ENCODE assay signal across 24 mouse cellular contexts in the genomic region with DNA sequence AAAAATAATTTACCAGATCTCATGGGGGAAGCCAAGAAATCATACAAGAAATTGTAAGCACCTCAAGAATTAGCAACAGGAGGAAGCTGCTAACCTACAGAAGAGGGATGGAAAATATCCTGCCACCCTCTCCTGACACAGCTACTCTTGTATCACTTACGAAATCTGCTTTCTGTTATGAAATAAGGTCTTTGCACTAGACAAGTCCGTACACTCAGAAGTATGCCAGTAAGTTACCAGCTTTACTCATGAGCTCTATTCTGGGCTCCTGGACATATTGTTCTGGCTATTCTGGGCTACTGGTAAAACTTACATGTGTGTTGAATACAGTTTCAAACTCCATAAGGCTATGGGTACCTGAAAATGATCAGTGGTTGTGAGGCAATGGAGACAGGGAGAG.
"Had no signal": no experiment of that assay in that cellular context is flagged by ENCODE, and none has a peak within 500 bp of the region (broad histone marks: within the 10 kb centered on the region; RNA-seq: fewer than 3 reads in every experiment).

No protein-coding gene starts in this region.

- H3K9me3 ChIP-seq: heart, embryonic 10.5 days; heart, embryonic 12.5 days; hindbrain, embryonic 13.5 days; hindbrain, embryonic 15.5 days; limb, embryonic 10.5 days had no signal

- H3K4me2 ChIP-seq: heart, embryonic 12.5 days; hindbrain, embryonic 13.5 days; hindbrain, embryonic 15.5 days; kidney, embryonic 15.5 days; limb, embryonic 12.5 days; liver, embryonic 11.5 days had no signal

- H3K9ac ChIP-seq: heart, embryonic 12.5 days; hindbrain, embryonic 13.5 days; hindbrain, embryonic 15.5 days; kidney, embryonic 15.5 days; limb, embryonic 12.5 days had no signal

- H3K4me3 ChIP-seq: gastrocnemius, adult 2 months; heart, embryonic 10.5 days; heart, embryonic 12.5 days; hindbrain, embryonic 13.5 days; hindbrain, embryonic 15.5 days; kidney, embryonic 15.5 days; limb, embryonic 10.5 days; limb, embryonic 12.5 days had no signal

- ATAC-seq: hindbrain, postnatal 0 days; intestine, embryonic 16.5 days had no signal

- H3K36me3 ChIP-seq: heart, embryonic 10.5 days; heart, embryonic 12.5 days; hindbrain, embryonic 13.5 days; hindbrain, embryonic 15.5 days; kidney, embryonic 15.5 days; limb, embryonic 10.5 days; limb, embryonic 12.5 days had no signal

- H3K27ac ChIP-seq: gastrocnemius, adult 2 months; heart, embryonic 10.5 days; hindbrain, embryonic 13.5 days; hindbrain, embryonic 15.5 days; hindbrain, postnatal 0 days; kidney, embryonic 15.5 days; kidney, postnatal 0 days; limb, embryonic 10.5 days; limb, embryonic 12.5 days had no signal

- H3K4me1 ChIP-seq: heart, embryonic 10.5 days; hindbrain, embryonic 13.5 days; hindbrain, embryonic 15.5 days; kidney, embryonic 15.5 days; limb, embryonic 10.5 days; limb, embryonic 12.5 days had no signal

- H3K27me3 ChIP-seq: heart, embryonic 12.5 days; hindbrain, embryonic 13.5 days; hindbrain, embryonic 15.5 days; kidney, embryonic 15.5 days; limb, embryonic 12.5 days had no signal

- DNase-seq: gastrocnemius, adult 2 months; gastrocnemius, postnatal 10 days; gastrocnemius, postnatal 25 days; heart, adult 18-20 months; heart, postnatal 10 days; kidney, adult 11 months; kidney, adult 2 months; kidney, adult 9 months; kidney, postnatal 14 days; kidney, postnatal 36 days; layer of hippocampus, adult 9-11 months; layer of hippocampus, postnatal 36 days; liver had no signal
